Mouse (Mus musculus): ENCODE data around the gene Atp13a3.

DNA sequence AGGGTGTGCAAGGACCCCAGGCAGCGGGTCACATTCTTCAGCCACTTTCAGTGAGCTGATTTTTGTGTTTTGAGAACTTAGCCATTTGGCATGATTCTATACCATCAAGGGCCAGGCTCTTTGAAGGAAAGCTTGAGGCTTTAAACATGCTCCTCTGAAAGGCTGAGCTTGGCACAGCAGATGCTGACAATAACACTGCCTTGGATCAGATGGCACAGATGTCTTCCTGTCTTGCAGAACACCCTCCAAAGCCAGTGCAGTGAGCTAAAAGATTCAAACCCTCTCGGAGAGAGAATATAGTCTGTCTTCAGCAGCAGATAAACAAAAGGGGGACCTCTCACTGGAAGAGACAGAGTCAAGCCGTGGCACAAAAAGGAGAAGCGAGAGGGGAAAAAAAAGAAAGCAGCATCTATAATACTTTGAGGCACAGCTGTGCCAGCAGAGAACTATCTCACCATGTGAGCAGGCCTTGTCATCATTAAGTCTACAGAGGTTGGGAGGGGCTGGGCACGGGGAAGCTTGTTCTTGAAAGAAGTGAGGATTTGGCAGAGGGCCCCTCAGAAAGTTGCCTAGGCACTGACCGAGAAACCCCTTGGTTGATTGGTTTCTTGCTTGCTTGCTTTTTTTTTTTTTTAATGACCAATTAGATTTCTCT lies 133.7 kb downstream of the Atp13a3 start:
- no peak for TF ChIP-seq POLR2A (IDR thresholded peaks at IDR 0.05; ENCODE audit: insufficient read depth, low read length)
- no peak for TF ChIP-seq CTCF (IDR thresholded peaks at IDR 0.05; ENCODE audit: low read depth, low read length)
- TF ChIP-seq EP300 (IDR thresholded peaks at IDR 0.05; ENCODE audit: insufficient read depth, low read depth, low read length) = no peak
